Mouse (Mus musculus) Patski (cell line): ENCODE results near the gene Iqschfp. TPM values are rescaled to one million over a fixed set of nuclear protein-coding genes. Genes with fewer than 3 reads are reported as not detected.

Source experiments
- ATAC-seq: fragments of 100-300 bp; one replicate; pipeline ENCODE4 v1.8.0; 2021
- CTCF ChIA-PET: fragments of 350-600 bp; sonication (Branson Sonifier 250); formaldehyde crosslinking; loops from one replicate; lab custom pipeline; 2022; ENCODE audit warnings: inconsistent platforms; lab: Charles Lee
- POLR2A ChIA-PET: fragments of 350-600 bp; sonication (Branson Sonifier 250); formaldehyde crosslinking; loops from one replicate; lab custom pipeline; 2022; ENCODE audit warnings: antibody characterized with exemption, inconsistent platforms; lab: Charles Lee
- DNase-seq: peaks from one replicate; pipeline ENCODE4 v3.0.0-alpha.2; 2011; ENCODE audit warnings: low read depth, low spot score
- H3K27me3 ChIP-seq: fragments of 371-371 bp; one replicate; pipeline ENCODE4 v1.5.1; 2021
- CTCF ChIP-seq: fragments of 100-300 bp; IDR thresholded peaks from one replicate; pipeline ENCODE4 v1.5.1; 2021
- in situ Hi-C: fragments of 300-500 bp; cut with MboI; formaldehyde crosslinking; loops from 3 replicates; pipeline ENCODE4 v1.11.1; 2018; ENCODE audit warnings: low pct_unique_long_range_greater_than_20kb, mixed read lengths
- polyA plus RNA-seq: library from polyadenylated mRNA; unstranded; gene quantifications from one replicate; pipeline ENCODE4 v1.2.3, GENCODE M21; 2021

The Iqschfp gene
- polyA plus RNA-seq, 1 experiment from 2014 or later, result not detected

GRCm38 (mm10) chr3:68269251-68269650, 377.2 kb downstream of the Iqschfp start:
- DNase-seq (no peak), ATAC-seq (no peak)
- in situ Hi-C loops, result no loop called here
- POLR2A ChIA-PET, result no interaction called here
- no peak for TF ChIP-seq CTCF
- CTCF ChIA-PET, result no interaction called here
- peaks cover 18% of the 10 kb centered on the region for H3K27me3 ChIP-seq

- DNase-seq, result no peak
- CTCF ChIA-PET, result interaction anchor here (1.9 kb wide), 1 partner anchor 11 kb away, joined by 6 read pairs; no protein-coding TSS in a partner anchor
- POLR2A ChIA-PET, result interaction anchor here (0.9 kb wide), 1 partner anchor 13 kb away, joined by 3 read pairs; no protein-coding TSS in a partner anchor
- in situ Hi-C loops, result no loop called here
- ATAC-seq, result no peak
- peaks cover 28% of the 10 kb centered on the region for H3K27me3 ChIP-seq
- TF ChIP-seq CTCF, result no peak
Measured at GRCm38 (mm10) chr3:68270246-68270645, 378.2 kb downstream of the Iqschfp start.

DNA sequence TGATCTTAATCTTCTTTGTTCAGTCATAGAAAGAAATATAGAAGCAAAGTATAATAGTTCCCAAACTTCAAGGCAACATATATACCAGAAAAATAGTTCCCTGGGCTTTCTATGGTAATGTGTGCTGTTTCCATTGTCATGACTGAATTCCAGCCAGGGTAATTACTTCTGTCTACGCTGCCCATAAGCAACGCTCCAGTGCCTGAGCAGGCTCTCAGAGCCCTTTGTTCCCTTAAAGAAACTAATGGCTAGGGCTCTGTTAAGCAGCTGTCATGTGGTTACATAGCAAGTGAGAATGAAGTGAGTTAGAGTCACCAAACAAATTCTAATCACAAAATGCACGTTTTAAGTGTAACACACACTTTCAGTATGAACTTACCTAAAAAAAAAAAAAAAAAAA, 379.4 kb downstream of the Iqschfp start:
- ChIA-PET CTCF (interaction anchor here (0.6 to 1.9 kb wide), 2 partner anchors 8 to 12 kb away, joined by 3 to 6 read pairs; no protein-coding TSS in a partner anchor), POLR2A (no interaction called here)
- no peak for DNase-seq
- TF ChIP-seq CTCF, result no peak
- H3K27me3 ChIP-seq, result peaks cover 29% of the 10 kb centered on the region
- in situ Hi-C loops, result no loop called here
- ATAC-seq, result no peak

DNA sequence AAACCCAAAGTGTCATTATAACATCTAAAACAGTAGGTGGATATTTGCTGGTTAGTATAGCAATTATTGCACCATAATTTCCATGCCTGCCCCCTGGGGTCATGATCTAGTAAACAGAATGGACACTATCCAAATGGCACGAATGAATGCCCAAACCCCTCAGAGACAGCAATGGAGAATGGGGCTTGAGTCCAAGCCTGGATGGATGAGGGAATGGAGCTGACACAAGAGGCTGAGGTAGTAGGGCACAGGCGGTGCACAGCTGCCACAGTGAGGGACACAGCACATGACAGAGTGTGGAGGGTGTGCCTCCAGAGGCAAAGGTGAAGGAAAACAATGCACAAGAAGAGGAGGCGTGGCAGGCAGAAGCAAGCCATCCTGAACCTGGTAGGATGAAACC, 379.8 kb downstream of the Iqschfp start:
- POLR2A ChIA-PET, result no interaction called here
- TF ChIP-seq CTCF, result no peak
- no peak for DNase-seq
- CTCF ChIA-PET, result interaction anchor here (0.6 to 1.9 kb wide), 2 partner anchors 9 to 12 kb away, joined by 3 to 6 read pairs; no protein-coding TSS in a partner anchor
- in situ Hi-C loops, result no loop called here
- no peak for ATAC-seq
- peaks cover 29% of the 10 kb centered on the region for H3K27me3 ChIP-seq

DNA sequence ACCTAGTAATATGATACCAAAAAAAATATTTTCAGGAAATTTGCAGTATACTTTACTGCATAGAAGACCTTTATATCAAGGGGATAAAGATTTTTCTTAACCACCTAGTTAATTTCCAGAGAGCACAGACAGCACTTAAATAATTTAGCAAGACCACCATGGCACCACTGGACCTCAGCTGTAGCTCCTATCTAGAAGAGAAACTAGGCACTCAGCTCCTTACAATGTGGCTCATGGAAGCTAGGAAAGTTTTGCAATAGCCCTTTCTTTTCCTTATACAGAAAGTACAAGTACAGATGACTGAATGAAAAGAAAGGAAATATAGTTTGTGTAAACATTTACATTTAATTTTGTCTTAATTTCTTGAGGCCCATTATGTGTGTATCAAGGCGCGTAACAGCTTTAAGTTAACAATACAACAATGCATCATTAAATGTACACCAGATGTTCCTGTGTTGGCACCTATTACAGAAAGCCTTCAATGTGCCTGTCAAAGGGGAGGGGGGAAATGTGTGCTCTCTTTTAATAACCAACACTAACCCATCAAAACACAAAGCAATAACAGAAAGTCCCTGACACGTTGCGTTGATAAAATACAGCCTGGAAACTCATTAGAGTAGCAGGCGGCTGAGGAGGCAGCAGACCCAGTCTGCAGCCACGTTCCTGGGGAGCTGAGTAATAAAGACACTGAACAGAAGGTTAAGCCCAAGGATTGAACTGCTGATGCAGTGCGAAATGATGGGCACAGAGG, 391.0 kb downstream of the Iqschfp start:
- DNase-seq (peak; percentile 20), ATAC-seq (peak; percentile 51)
- in situ Hi-C loops, result no loop called here
- CTCF ChIA-PET, result no interaction called here
- POLR2A ChIA-PET, result interaction anchor here (0.9 kb wide), 1 partner anchor 12 kb away, joined by 3 read pairs; no protein-coding TSS in a partner anchor
- TF ChIP-seq CTCF, result no peak
- peaks cover 14% of the 10 kb centered on the region for H3K27me3 ChIP-seq

DNA sequence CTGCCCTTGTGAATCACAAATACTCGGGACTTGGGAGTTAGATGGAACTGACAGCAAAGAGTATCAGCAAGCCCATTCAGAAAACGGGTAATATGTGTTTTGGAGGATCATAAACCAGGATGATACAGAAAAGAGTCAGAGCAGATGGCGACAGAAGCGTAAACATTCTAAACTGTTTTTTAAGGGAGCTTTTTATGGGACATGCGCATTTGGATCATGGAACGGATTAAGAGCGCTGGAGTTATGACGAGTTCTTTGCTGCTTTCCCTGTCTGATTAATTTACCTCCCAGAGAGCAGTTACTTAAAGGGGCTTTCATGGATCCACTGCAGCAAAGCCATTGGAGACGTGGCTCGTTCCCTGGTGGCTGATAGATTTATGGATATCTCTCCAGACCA, 391.6 kb downstream of the Iqschfp start:
- in situ Hi-C loops, result no loop called here
- ATAC-seq (no peak), DNase-seq (no peak)
- peaks cover 14% of the 10 kb centered on the region for H3K27me3 ChIP-seq
- TF ChIP-seq CTCF, result no peak
- CTCF ChIA-PET, result no interaction called here
- POLR2A ChIA-PET, result no interaction called here

DNA sequence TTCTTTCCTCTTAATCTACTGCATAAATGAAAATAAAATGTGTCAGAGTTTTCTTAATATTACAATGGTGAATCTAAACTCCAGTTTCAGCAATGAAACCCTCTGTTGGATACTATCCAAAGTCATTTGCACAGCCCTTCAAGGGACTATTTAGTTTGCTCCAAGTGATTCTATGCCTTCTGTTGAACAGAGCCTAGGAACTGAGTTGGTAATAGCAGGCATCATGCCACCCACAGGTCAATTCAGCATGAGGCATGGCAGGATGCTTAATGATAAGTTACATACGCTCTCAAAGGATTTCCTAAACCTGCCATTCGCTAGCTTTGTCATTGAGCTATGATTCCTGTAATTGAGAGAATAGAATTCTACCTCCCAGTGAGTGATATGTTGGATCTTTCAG, 392.5 kb downstream of the Iqschfp start:
- H3K27me3 ChIP-seq, result peaks cover 21% of the 10 kb centered on the region
- TF ChIP-seq CTCF, result no peak
- in situ Hi-C loops, result no loop called here
- DNase-seq (no peak), ATAC-seq (no peak)
- POLR2A ChIA-PET, result no interaction called here
- CTCF ChIA-PET, result no interaction called here

DNA sequence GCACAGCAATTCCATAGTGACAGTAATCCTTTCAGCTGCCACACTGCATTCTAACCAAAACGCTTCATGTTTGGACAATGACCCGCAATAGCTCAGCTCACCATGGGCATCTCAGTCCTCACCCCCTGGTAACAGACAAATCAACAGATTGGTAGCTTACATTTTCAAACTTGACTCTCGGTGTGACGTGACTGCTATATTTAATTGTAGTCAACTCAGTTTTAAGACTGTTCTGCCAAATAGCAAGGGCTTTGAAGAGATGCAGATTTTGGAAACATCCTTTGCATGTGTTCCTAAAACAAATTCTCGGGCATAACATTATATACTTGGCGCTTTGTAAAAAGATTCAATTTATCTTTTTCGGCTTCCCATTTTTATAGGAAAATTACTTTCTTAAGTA, 404.7 kb downstream of the Iqschfp start:
- TF ChIP-seq CTCF, result no peak
- POLR2A ChIA-PET, result no interaction called here
- H3K27me3 ChIP-seq, result peaks cover 32% of the 10 kb centered on the region
- DNase-seq (no peak), ATAC-seq (no peak)
- CTCF ChIA-PET, result no interaction called here
- in situ Hi-C loops, result no loop called here

GRCm38 (mm10) chr3:68305647-68306046, 413.6 kb downstream of the Iqschfp start:
- TF ChIP-seq CTCF, result no peak
- DNase-seq (no peak), ATAC-seq (no peak)
- CTCF ChIA-PET, result interaction anchor here (1.7 kb wide), 1 partner anchor 10 kb away, joined by 4 read pairs; no protein-coding TSS in a partner anchor
- in situ Hi-C loops, result no loop called here
- H3K27me3 ChIP-seq, result peaks cover 47% of the 10 kb centered on the region
- POLR2A ChIA-PET, result interaction anchor here (0.6 kb wide), 1 partner anchor 288 kb away, joined by 3 read pairs; no protein-coding TSS in a partner anchor

- in situ Hi-C loops, result no loop called here
- ChIA-PET CTCF (interaction anchor here (1.7 kb wide), 1 partner anchor 9 kb away, joined by 4 read pairs; no protein-coding TSS in a partner anchor), POLR2A (interaction anchor here (0.7 kb wide), 1 partner anchor 89 kb away, joined by 3 read pairs; no protein-coding TSS in a partner anchor)
- H3K27me3 ChIP-seq, result peaks cover 49% of the 10 kb centered on the region
- TF ChIP-seq CTCF, result no peak
- DNase-seq, result no peak
- ATAC-seq, result no peak
Measured at GRCm38 (mm10) chr3:68306726-68307125, 414.7 kb downstream of the Iqschfp start.

GRCm38 (mm10) chr3:68325575-68325974, 433.5 kb downstream of the Iqschfp start:
- in situ Hi-C loops, result no loop called here
- CTCF ChIA-PET, result interaction anchor here (1.1 kb wide), 1 partner anchor 9 kb away, joined by 4 read pairs; no protein-coding TSS in a partner anchor
- POLR2A ChIA-PET, result no interaction called here
- H3K27me3 ChIP-seq, result peaks cover 14% of the 10 kb centered on the region
- ATAC-seq (no peak), DNase-seq (no peak)
- no peak for TF ChIP-seq CTCF
